Mouse (Mus musculus) kidney, adult 18-20 months (tissue): ENCODE measurements at regions not wholly inside any gene's neighbourhood (a gene's known extent, or its start where the extent isn't known, plus 50 kb on each side); places are given as distances from the start of the nearest gene placed in this dataset.

Source experiments
- DNase-seq: peaks from one replicate; pipeline ENCODE4 v3.0.0; 2021

DNA sequence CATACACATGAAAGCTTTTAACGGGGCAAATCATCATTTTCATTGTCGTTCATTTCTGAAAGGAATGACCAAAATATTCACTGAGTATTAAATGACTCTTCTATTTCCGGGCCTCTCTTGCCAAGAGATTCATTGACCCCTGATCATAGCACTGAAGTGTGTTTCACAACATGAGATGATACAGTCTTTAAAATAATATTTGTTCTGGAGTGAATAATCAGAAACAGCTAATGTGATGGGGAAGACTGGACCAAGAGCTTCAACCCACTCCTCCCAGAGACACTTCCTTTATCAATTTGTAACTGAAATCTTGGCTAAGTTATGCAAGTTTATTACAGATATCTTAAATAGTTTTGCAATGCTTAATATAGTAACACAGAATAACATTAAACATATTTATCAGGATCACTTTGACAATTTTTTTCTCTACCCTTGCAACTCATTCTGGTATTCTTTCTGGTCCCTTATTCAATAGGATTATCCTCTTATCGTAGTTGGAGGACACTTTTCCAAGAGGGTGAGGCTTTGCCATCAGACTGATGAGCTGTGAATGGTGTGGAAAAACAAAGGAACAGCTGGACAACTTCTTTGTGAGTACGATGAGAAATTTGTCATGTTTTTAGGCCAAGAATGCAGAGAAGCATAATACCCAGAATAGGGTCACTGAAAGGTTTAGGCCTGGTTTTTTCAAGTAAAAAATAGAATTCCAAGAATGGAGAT is 149.6 kb upstream of the Sema3d start:
- DNase-seq: no peak

DNA sequence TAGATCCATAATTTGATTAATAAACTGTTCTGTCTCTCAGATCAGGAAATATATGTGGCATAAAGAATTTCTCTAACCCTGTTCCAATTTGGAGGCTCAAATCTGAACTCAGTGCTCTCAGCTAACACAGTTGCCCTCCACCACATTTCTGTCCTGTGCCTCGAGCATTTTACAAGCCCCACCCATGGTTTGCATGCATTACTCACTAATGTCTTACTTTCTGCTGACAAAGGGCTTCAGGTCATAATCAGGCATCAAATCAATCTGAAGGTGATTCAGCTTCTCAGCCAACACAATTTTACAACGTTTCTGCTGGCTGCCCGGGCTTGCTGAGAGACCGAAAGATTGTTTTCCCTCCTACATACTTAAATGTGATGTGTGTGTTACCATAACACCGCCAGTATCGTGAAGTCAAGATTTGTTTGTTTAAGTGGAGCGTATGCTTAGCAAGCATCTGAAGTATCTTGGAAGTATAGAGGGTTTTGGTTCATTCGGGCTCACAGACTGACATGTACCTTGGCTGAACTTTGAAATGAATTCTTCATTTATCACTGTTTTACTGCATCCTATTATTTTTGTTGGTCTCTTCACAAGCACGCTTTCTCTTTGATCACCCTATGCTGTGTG is 139.9 kb upstream of the Sema3d start:
- no peak for DNase-seq

DNA sequence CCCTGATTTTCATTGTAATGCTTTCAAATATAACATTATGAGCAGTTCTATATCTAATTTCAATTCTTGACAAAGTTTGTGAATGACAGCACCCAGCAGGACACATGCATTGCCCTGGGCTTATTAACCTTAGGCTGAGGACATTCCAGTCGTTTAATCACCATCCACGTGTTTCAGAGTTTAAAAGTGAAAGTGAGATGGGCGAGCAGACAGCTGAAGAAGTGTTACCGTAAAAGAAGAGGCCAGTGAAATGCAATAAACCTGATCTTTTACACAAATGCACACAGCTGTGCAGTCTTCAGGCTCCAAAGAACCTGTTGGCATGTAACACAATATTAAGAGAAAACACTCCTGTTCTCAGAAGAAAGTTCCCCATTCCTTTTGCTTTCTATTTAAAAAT is 89.5 kb upstream of the Sema3d start:
- DNase-seq: no peak

DNA sequence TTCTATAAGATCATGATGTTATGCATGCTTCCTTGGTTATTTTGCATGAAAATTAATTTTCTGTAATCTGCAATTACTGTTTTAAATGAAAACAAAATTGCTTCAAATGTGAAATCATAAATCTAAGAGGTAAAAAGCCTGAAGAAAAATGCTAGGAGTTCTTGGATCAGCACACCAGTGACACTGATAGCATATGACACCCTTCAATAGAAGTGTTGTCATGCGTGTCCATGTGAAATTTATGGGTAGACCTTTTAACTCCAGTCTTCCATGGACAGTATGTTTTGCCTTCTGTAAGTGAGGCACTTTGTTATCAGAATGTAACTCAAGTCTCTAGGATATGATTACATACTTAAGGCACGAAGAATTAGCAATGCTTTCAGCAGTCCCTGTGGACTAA is 85.9 kb upstream of the Sema3d start:
- DNase-seq: no peak

DNA sequence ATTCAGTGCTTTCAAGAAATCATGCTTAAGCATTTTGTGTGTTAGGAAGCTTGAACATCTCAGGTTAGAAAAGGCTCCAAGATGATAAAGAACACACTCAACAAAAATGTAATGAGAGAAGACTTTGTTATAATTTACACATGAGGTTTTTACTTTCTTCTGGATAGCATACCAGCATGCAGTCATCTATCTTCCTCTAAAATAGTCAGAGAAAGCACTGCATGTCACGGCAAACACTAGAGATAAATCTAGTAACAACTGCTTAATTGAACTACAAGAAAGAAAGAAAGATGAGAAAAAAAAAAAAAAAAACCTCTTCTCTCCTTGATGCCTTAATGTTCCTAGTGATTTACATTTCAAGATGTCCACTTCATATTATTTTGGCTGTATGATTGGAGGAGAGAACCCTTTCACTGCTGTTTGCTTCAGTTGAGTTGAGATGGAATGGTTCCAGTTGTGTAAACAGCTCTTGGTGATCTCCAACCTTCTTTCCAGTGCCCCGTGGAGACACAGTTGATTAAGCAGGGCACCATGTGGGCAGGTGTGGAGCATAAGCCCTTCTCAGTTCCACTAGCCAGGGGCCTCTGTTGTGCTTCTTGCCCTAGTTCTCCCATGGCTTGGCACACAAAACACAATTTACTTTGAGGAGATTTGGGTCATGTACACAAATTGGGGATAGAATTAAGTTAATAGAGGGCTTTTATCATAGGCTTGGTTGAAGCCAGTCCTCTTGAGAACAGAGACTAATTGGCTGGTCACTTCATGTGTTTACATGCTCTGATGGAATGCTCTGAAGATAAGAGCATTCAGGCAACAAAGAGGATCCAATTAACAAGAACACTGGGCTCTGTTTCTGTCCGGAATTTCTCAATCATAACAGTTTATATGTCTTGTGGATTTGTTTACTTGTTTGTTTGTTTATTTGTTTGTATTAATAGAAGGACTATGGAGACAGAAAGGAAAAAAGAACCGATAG is 81.1 kb upstream of the Sema3d start:
- DNase-seq: no peak

DNA sequence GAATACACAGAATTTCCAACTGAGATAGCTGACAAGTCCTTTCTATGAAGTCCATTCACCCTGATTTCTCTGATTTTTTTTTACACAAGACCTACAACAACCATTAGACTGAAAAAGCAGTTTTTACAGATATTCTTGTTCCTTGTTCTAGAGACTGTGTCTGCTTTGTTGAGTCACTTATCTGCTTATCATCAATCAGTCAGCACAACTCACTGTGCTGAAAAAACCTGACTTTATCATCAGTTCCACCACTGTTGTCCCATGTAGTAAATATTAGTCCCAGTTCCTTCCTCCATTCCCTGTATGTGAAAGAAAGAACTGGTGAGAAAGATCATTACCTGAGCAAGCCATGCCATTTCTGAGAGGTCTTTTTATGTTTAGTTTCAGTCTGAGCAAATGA is 73.8 kb upstream of the Sema3d start:
- no peak for DNase-seq

DNA sequence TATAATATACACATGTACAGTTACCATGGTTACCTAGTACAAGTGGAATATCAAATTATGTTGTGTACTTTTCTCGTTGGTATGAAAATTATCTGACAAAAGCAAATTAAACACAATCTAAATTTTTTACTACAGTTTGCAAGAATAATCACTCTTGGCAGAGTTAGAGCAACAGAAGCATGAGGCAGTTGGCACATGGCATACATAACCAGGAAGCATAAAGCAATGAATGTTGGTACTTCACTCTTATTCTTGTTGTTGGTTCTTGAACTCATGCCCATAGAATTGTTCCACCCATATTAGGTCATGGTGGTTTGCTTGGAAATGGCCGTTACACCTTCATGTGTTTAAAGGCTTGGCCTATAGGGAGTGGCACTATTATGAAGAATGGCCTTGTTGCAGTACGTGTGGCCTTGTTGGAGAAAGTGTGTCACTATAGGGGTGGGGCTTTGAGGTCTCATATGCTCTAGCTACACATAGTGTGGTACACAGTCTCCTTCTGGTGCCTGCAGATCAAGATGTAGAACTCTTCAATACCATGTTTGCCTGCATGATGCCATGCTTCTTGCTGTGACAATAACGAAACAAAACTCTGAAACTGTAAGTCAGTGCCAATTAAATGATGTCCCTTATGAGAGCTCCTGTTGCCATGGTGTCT is 50.4 kb upstream of the Sema3d start:
- DNase-seq: no peak
